Mouse (Mus musculus): Measurements from ENCODE around the gene Prok2. TPM values are rescaled to one million over a fixed set of nuclear protein-coding genes. Genes with fewer than 3 reads are reported as not detected.

Gene Prok2
- total and polyA plus RNA-seq, 3 experiments = not detected

DNA sequence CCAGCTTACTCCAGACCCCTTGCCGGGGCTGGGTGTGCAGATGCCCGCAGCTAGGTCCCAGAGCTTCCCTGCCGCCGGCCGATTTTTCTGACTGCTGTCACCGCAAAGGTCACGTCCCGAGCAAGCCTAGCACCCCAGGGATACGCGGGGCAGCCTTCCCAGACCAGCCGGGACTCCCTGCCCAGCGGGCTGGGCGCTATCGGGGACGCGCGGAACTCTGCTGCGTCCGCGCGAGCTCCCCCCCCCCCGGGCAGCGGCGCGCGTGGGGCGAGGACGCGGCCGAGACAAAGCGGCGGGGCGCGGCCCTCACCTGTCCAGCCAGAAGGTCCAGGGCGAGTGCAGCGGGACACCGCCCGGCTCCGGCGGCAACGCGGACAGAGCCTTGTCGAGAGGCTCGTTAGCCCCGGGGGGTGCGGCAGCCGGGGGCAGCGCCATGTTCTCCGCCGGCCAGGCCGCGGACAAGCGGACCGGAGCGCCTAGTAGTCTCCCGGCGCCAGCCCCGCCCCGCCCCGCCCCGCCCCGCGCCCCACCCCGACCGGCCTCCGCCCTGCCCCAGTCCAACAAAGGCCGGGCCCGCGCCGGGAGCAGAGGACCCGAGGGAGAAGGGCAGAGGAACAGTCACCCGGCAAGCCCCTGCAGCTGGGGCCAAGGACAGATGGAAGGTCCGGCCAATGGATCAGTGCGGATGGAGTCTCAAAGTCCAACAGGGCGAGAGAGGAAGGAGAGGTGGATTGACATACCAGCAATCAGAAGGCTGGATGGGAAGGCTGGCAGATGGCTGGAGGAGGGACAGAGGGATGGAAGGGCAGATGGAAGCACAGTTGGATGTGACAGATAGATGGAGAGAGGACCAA, 59.6 kb downstream of the Prok2 start, which contains the start of the genes Eif4e3 and Gm20696 (continued):
- TF ChIP-seq KAT2A (conservative IDR thresholded peaks at IDR 0.05; ENCODE audit: low read depth, low read length) = no peak
- no peak for TF ChIP-seq E2F4 (IDR thresholded peaks at IDR 0.05; ENCODE audit: borderline replicate concordance, low read depth, low read length)
- no peak for TF ChIP-seq CTCF (IDR thresholded peaks at IDR 0.05 in 2 of 3, conservative IDR thresholded peaks at IDR 0.05 in 1 of 3; ENCODE audit: control insufficient read depth in 1 of 3, insufficient read depth in 1 of 3, low read depth in 2 of 3, low read length in 3 of 3, poor library complexity in 1 of 3, severe bottlenecking in 1 of 3)

DNA sequence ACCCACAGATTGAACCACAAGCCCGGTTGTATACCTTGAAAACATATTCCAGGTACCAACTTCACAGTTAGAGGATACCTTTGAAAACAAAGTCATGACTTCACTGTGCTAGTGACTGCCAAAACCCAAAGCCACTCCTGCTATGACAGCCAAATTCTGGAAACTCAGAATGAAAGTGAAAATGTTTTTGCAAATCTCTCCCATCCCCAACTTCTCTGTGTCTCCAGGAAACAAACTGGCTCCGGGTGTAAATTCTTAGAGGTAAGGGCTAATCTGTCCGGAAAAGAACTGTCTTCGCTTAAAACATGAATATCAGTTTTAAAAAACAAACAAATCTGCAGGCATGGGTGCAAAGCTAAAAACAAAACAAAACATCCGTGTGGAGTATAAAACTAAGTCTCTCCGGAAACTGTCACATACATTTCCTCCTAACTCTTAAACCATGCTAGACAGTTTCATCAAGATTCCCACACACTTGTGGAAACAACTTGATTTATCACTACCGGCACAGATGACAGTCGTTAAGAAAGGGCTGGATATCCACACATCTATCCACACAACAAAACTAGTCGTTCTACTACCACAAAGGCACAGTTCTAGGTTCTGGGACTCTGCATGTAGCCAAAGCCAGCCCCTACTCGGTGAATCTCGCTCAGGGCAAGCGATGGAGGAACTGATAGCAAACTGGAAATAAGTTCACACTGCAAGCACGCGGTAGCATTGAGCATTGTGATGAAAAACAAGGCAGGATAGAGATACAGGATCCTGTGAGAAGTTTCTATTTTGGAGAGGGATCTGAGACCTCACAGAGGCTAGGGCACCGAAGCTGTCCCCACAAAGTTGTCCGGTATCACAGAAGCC, 60.5 kb downstream of the Prok2 start:
- H3K79me2 ChIP-seq (ENCODE audit: control insufficient read depth, insufficient read depth, low read length, poor library complexity) = no peaks in the 10 kb centered on the region
- H3K4me3 ChIP-seq (ENCODE audit: control insufficient read depth in 1 of 2, insufficient read depth in 1 of 2, low read depth in 2 of 2, low read length in 2 of 2) = no peak overlapping the region
- DNase-seq (ENCODE audit: low read depth, low spot score) = no peak
- no peak overlapping the region for H3K9ac ChIP-seq (ENCODE audit: control insufficient read depth, low read depth, low read length, poor library complexity, severe bottlenecking)
- no peak for TF ChIP-seq KAT2A (conservative IDR thresholded peaks at IDR 0.05; ENCODE audit: low read depth, low read length)
- no peaks in the 10 kb centered on the region for H3K9me3 ChIP-seq (replicated peaks; ENCODE audit: insufficient read depth, low read length)
- no peaks in the 10 kb centered on the region for H3K36me3 ChIP-seq (ENCODE audit: control insufficient read depth in 1 of 2, insufficient read depth in 2 of 2, low read length in 2 of 2)
- no peaks in the 10 kb centered on the region for H3K4me1 ChIP-seq (ENCODE audit: control insufficient read depth in 1 of 2, insufficient read depth in 2 of 2, low read length in 2 of 2)
- no peaks in the 10 kb centered on the region for H3K27me3 ChIP-seq (ENCODE audit: control insufficient read depth in 1 of 2, insufficient read depth in 2 of 2, low read length in 2 of 2)
- H3K27ac ChIP-seq (ENCODE audit: control insufficient read depth, low read depth, low read length) = no peak overlapping the region

DNA sequence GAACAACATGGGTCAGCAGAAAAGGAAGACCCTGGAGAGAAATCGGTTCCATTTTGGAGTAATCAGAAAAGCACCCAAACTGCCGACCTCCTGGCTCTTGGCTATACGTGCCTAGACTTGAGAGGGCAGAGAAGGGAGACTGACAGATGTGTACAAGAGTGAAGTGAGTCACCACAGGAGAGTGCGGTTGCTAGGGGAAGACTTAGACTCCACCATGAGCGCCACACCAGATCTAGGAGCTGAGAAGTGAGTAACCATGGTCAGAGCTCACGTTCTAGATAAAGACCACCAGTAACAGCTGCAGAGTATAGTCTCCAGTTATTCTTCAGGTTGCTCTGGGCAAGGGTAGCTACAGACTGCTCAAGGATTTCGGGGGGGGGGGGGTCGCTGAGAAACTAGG, 63.0 kb downstream of the Prok2 start:
- DNase-seq (ENCODE audit: low read depth, low spot score) = no peak

More for the DNA sequence above, 63.0 kb downstream of the Prok2 start:
- no peak overlapping the region for H3K4me3 ChIP-seq (ENCODE audit: control insufficient read depth in 1 of 2, insufficient read depth in 1 of 2, low read depth in 2 of 2, low read length in 2 of 2)
- no peak overlapping the region for H3K27ac ChIP-seq (ENCODE audit: control insufficient read depth, low read depth, low read length)
- H3K27me3 ChIP-seq (ENCODE audit: control insufficient read depth in 1 of 2, insufficient read depth in 2 of 2, low read length in 2 of 2) = no peaks in the 10 kb centered on the region
- no peaks in the 10 kb centered on the region for H3K4me1 ChIP-seq (ENCODE audit: control insufficient read depth in 1 of 2, insufficient read depth in 2 of 2, low read length in 2 of 2)
- TF ChIP-seq MAX (IDR thresholded peaks at IDR 0.05; ENCODE audit: low read length) (no peak), ETS1 (IDR thresholded peaks at IDR 0.05; ENCODE audit: low read depth, low read length) (no peak), NELFE (IDR thresholded peaks at IDR 0.05; ENCODE audit: low read depth, low read length) (no peak), TCF12 (IDR thresholded peaks at IDR 0.05; ENCODE audit: low read depth, low read length) (no peak), ZKSCAN1 (IDR thresholded peaks at IDR 0.05; ENCODE audit: low read depth, low read length) (no peak), UBTF (IDR thresholded peaks at IDR 0.05; ENCODE audit: borderline replicate concordance, insufficient read depth, low read depth, low read length) (no peak), ZNF384 (IDR thresholded peaks at IDR 0.05; ENCODE audit: low read depth, low read length) (no peak), USF1 (IDR thresholded peaks at IDR 0.05; ENCODE audit: low read depth, low read length) (no peak), NRF1 (IDR thresholded peaks at IDR 0.05; ENCODE audit: insufficient read depth, low read depth, low read length, poor library complexity, severe bottlenecking) (no peak), GATA1 (IDR thresholded peaks at IDR 0.05; ENCODE audit: low read depth, low read length) (no peak), TBP (IDR thresholded peaks at IDR 0.05; ENCODE audit: low read depth, low read length) (no peak), POLR2AphosphoS2 (IDR thresholded peaks at IDR 0.05; ENCODE audit: low read length) (no peak), MAFK (IDR thresholded peaks at IDR 0.05; ENCODE audit: borderline replicate concordance, low read depth, low read length) (no peak), E2F4 (IDR thresholded peaks at IDR 0.05; ENCODE audit: borderline replicate concordance, low read depth, low read length) (no peak), JUND (IDR thresholded peaks at IDR 0.05; ENCODE audit: low read depth, low read length) (no peak), GABPA (IDR thresholded peaks at IDR 0.05; ENCODE audit: low read depth, low read length) (no peak), EP300 (IDR thresholded peaks at IDR 0.05; ENCODE audit: low read depth in 1 of 2, low read length in 2 of 2) (no peak), CHD2 (IDR thresholded peaks at IDR 0.05; ENCODE audit: low read length) (no peak), ZC3H11A (IDR thresholded peaks at IDR 0.05; ENCODE audit: low read depth, low read length) (no peak), RCOR1 (IDR thresholded peaks at IDR 0.05; ENCODE audit: low read depth, low read length) (no peak)
- H3K79me2 ChIP-seq (ENCODE audit: control insufficient read depth, insufficient read depth, low read length, poor library complexity) = no peaks in the 10 kb centered on the region
- H3K9me3 ChIP-seq (replicated peaks; ENCODE audit: insufficient read depth, low read length) = no peaks in the 10 kb centered on the region
- no peaks in the 10 kb centered on the region for H3K36me3 ChIP-seq (ENCODE audit: control insufficient read depth in 1 of 2, insufficient read depth in 2 of 2, low read length in 2 of 2)
- no peak overlapping the region for H3K9ac ChIP-seq (ENCODE audit: control insufficient read depth, low read depth, low read length, poor library complexity, severe bottlenecking)

Measured in MEL (cell line).